Mouse (Mus musculus) testis, adult 2 months (tissue): ENCODE measurements around the gene Afg3l1.

Experiments
- CTCF ChIP-seq: fragments of 200-500 bp; IDR thresholded peaks from 2 replicates; pipeline ENCODE4 v1.5.1; 2012; ENCODE audit warnings: low read depth, mild to moderate bottlenecking, inconsistent platforms, low read length, moderate library complexity; ENCODE audit not compliant: control insufficient read depth, insufficient read depth, insufficient replicate concordance
- POLR2A ChIP-seq: fragments of 200-500 bp; IDR thresholded peaks from 2 replicates; pipeline ENCODE4 v1.6.1; 2012; ENCODE audit warnings: low read depth, mild to moderate bottlenecking, inconsistent platforms, low read length, moderate library complexity; ENCODE audit not compliant: control insufficient read depth

DNA sequence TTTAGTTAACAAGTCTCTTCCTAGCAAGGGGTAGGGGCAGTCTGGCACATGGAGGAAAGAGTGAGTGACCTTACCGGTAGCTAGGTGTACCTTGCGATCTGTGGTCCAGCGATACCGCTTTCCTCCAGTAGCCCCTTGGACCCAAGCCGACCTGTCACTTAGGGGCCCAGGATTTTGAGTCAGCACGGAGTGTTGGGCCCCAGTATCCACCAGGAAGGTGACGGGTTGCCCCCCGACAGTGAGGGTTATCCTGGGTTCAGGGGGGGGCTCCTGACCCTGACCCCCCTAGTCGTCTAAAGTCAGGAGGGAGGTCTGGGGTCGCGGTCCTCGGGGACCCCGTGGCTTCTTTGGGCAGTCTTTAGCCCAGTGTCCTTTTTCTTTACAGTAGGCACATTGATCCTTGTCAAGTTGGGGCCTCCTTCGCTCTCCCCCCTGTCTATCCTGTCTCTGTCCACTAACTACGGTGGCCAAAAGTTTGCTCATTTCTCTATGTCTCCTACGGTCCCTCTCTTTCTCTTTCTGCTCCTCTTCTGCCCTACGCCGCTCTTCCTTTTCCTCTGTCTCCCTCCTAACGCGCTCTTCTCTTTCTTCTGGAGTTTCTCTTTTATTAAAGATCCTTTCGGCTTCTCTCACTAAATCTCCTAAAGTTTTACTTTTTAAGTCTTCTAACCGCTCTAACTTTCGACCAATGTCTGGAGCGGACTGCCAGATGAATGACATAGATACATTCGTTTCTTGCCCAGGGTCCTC, 45.9 kb upstream of the Afg3l1 start:
- TF ChIP-seq POLR2A (no peak), CTCF (no peak)
